Mouse (Mus musculus) E14TG2a.4 (cell line): Measurements from ENCODE around the gene Boll.

Experiments
- CTCF ChIP-seq: conservative IDR thresholded peaks from 2 replicates; pipeline ENCODE4 v1.5.1; 2014; ENCODE audit warnings: low read length
- NANOG ChIP-seq: IDR thresholded peaks from 2 replicates; pipeline ENCODE4 v1.6.1; 2014; ENCODE audit warnings: borderline replicate concordance, low read length, mixed read lengths
- POU5F1 ChIP-seq: IDR thresholded peaks from 2 replicates; pipeline ENCODE4 v1.6.1; 2014; ENCODE audit warnings: low read length, borderline replicate concordance

DNA sequence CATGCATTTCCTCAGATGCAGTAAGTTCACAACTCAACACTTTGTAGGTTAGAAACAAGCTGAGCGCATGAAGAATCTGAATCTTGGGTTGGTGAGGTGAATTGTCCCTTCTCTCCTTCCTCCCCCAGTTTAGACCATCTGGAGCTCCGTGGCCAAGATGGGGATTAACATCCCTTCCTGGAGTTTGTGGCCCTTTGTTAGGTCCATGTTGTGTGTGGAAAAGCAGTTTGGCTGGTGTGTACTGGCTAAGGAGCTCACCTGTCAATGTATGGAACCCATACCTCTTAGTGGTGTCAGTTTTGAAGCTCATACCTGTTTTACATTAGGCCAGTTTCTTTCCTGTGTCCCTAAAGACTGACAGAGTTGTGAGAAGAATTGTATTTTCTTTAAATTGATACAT lies 47.8 kb upstream of the Boll start:
- no peak for TF ChIP-seq CTCF
- TF ChIP-seq NANOG = no peak
- TF ChIP-seq POU5F1 = no peak
